Mouse (Mus musculus) limb, embryonic 15.5 days (tissue): ENCODE results near the gene Gm14326. TPM values are rescaled to one million over a fixed set of nuclear protein-coding genes. Genes with fewer than 3 reads are reported as not detected.
A peak's percentile ranks its signal among the peaks of the same experiment; 100 is the strongest.
"Not testable (repeated sequence)": the region's sequence is repeated elsewhere in the genome, so short reads cannot be mapped to it uniquely, and the experiment has no call there.

Experiments used
- ATAC-seq: fragments of 200-750 bp; cut with Nextera tagmentation; 2 replicates; pipeline ENCODE4 v1.8.0; 2017; ENCODE audit warnings: low read depth, moderate TSS enrichment; ENCODE audit not compliant: insufficient number of reproducible peaks, low FRiP score, low TSS enrichment
- H3K27ac ChIP-seq: fragments of 300-500 bp; sonication (generic); 2 replicates; pipeline ENCODE4 v1.5.1; 2015; ENCODE audit warnings: moderate library complexity, mild to moderate bottlenecking, inconsistent platforms
- H3K27me3 ChIP-seq: fragments of 300-500 bp; sonication (generic); 2 replicates; pipeline ENCODE4 v1.6.1; 2015; ENCODE audit warnings: inconsistent platforms
- H3K36me3 ChIP-seq: fragments of 300-500 bp; sonication (generic); 2 replicates; pipeline ENCODE4 v1.6.1; 2015; ENCODE audit warnings: inconsistent platforms
- H3K4me1 ChIP-seq: fragments of 300-500 bp; sonication (generic); 2 replicates; pipeline ENCODE4 v1.6.1; 2015; ENCODE audit warnings: inconsistent platforms
- H3K4me2 ChIP-seq: fragments of 300-500 bp; sonication (generic); 2 replicates; pipeline ENCODE4 v1.6.1; 2015; ENCODE audit warnings: mild to moderate bottlenecking, inconsistent platforms
- H3K4me3 ChIP-seq: fragments of 300-500 bp; sonication (generic); 2 replicates; pipeline ENCODE4 v1.5.1; 2015; ENCODE audit warnings: mild to moderate bottlenecking, inconsistent platforms
- H3K9ac ChIP-seq: fragments of 300-500 bp; sonication (generic); 2 replicates; pipeline ENCODE4 v1.6.1; 2015; ENCODE audit warnings: inconsistent platforms
- H3K9me3 ChIP-seq: fragments of 300-500 bp; sonication (generic); 2 replicates; pipeline ENCODE4 v1.6.1; 2016; ENCODE audit warnings: inconsistent platforms
- WGBS: fragments of 180-500 bp; shearing (Covaris S2); methylation state at CpG from one replicate; pipeline ENCODE4 v1.1.7; 2015; 5-methylcytosine and 5-hydroxymethylcytosine counted together
- polyA plus RNA-seq: library from polyadenylated mRNA; unstranded; fragments of >200 nt; fragmentation: Nextera tagmentation; extraction: Ambion mirVana; gene quantifications from 2 replicates; pipeline ENCODE4 v1.2.1, GENCODE M21; 2015

Gene Gm14326
- 18.0 and 18.3 TPM in 2 replicates for polyA plus RNA-seq

DNA sequence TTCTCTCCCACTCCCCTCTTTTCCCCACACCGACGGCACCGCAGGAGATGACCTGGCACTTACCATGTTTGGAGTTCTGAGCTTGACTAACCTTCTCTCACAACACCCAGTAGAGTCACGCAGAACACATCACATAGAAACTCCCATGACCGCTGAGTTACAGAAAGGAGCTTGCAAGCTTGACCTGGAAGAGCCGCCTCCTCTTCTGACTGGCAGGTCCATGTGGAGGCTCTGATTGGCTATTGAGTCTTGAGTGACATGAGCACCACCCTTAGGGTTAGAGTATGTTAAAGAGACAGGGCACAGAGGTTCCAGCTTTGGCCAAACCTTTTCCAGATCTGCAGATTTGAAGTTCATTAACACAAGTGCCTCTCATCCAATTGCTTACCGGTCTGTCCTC is at the start of gene Gm14326:
TSS of gene Gm14326 (minus strand) at position 153 of the 400 bp plus-strand sequence.
- Histone ChIP-seq H3K4me2 (peak within 1 kb of the TSS; percentile 35), H3K4me3 (peak within 1 kb of the TSS; percentile 46), H3K9ac (0 out of 2 replicates have a peak within 1 kb of the TSS, but pooled peaks have one; percentile 28)
- H3K9me3 ChIP-seq, ATAC-seq, H3K4me1 ChIP-seq, H3K36me3 ChIP-seq, H3K27ac ChIP-seq, H3K27me3 ChIP-seq: not testable (repeated sequence)
- 0% methylated on average over 5 of the region's 7 CpGs for WGBS

GRCm38 (mm10) chr2:177974814-177975213 is 17.7 kb upstream of the Gm14326 start:
- not testable (repeated sequence) for H3K27ac ChIP-seq, H3K4me2 ChIP-seq, H3K9me3 ChIP-seq, ATAC-seq, H3K9ac ChIP-seq, H3K4me1 ChIP-seq, H3K4me3 ChIP-seq, H3K36me3 ChIP-seq, H3K27me3 ChIP-seq
- 78% methylated on average over 7 of the region's 7 CpGs for WGBS

DNA sequence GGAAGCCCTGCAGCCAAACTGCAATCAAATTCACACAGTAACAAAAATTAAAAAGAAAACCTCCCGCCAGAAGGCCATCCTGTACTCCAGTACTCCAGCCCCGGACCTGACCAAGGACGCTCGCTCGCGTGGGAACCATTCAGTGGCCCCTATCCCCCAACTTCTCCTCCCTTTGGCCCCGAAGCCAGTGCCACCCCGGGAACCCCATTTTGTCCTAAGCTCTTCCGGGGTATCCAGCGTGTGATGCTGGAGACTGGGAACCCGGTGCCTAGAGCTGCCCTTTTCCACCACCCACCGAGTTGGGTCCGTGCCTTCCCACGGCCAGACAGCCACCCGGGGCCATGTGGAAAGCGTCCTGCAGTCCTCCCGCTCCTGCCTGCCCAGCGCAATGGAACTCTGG is 363 bp downstream of the Gm14326 start:
- not testable (repeated sequence) for ATAC-seq, H3K4me1 ChIP-seq, H3K36me3 ChIP-seq, H3K27me3 ChIP-seq, H3K27ac ChIP-seq, H3K9me3 ChIP-seq
- Histone ChIP-seq H3K4me3 (peak overlapping the region; percentile 46), H3K4me2 (peak overlapping the region; percentile 35), H3K9ac (0 out of 2 replicates have a peak overlapping the region, but pooled peaks have one; percentile 28)
- WGBS: under 1% methylated on average over 16 of the region's 18 CpGs

GRCm38 (mm10) chr2:177925563-177926103 is 31.5 kb downstream of the Gm14326 start, which contains the start of gene Zfp972:
Gene Zfp972 (minus strand): TSS chr2:177925613.
- H3K9ac ChIP-seq, H3K36me3 ChIP-seq, H3K4me1 ChIP-seq, ATAC-seq, H3K27ac ChIP-seq, H3K27me3 ChIP-seq, H3K9me3 ChIP-seq, H3K4me2 ChIP-seq, H3K4me3 ChIP-seq: not testable (repeated sequence)
- WGBS: 63% methylated on average over 4 of the region's 5 CpGs

DNA sequence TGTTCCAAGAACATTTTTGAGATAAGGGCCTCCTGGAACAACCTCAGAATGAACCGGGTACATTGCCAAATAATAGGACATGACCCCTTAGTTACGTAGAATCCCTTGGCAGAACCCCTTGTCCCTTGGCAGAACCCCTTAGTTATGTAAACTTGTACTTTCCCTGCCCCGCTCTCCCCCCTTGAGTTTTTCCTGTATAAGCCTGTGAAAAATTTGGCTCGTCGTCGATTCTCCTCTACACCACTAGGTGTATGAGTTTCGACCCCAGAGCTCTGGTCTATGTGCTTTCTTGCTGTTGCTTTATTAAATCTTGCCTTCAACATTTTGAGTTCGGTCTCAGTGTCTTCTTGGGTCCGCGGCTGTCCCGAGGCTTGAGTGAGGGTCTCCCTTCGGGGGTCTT is 53.8 kb downstream of the Gm14326 start:
- not testable (repeated sequence) for H3K36me3 ChIP-seq, H3K9ac ChIP-seq, H3K4me1 ChIP-seq, H3K27me3 ChIP-seq, ATAC-seq, H3K9me3 ChIP-seq, H3K4me2 ChIP-seq, H3K4me3 ChIP-seq, H3K27ac ChIP-seq
- 100% methylated on average over 2 of the region's 12 CpGs for WGBS

GRCm38 (mm10) chr2:177898171-177898570 is 58.9 kb downstream of the Gm14326 start:
- H3K4me1 ChIP-seq, H3K4me3 ChIP-seq, H3K9ac ChIP-seq, H3K36me3 ChIP-seq, H3K4me2 ChIP-seq, H3K27ac ChIP-seq, H3K27me3 ChIP-seq, ATAC-seq, H3K9me3 ChIP-seq: not testable (repeated sequence)
- WGBS: 68% methylated on average over 2 of the region's 3 CpGs

- not testable (repeated sequence) for H3K4me2 ChIP-seq, H3K27me3 ChIP-seq, H3K36me3 ChIP-seq, ATAC-seq, H3K9ac ChIP-seq, H3K27ac ChIP-seq, H3K4me1 ChIP-seq, H3K9me3 ChIP-seq
- peak within 1 kb of the TSS; percentile 30 for H3K4me3 ChIP-seq
- WGBS: 44% methylated on average over 8 of the region's 13 CpGs
These were observed 60.0 kb downstream of the Gm14326 start, which contains the start of gene Gm14327 for GRCm38 (mm10) chr2:177897046-177897578. Gene Gm14327 (plus strand): TSS chr2:177897096.

- not testable (repeated sequence) for H3K27me3 ChIP-seq, H3K4me3 ChIP-seq, H3K4me1 ChIP-seq, H3K4me2 ChIP-seq, ATAC-seq, H3K36me3 ChIP-seq, H3K9me3 ChIP-seq, H3K9ac ChIP-seq, H3K27ac ChIP-seq
- 89% methylated on average over 14 of the region's 14 CpGs for WGBS
These were observed 69.4 kb downstream of the Gm14326 start for GRCm38 (mm10) chr2:177887743-177888142.

Other genes with a start within 250 kb of the Gm14326 start
- 5.4 and 7.2 TPM in 2 replicates for gene Gm14322, start 198.0 kb downstream of the Gm14326 start, polyA plus RNA-seq
- gene Gm14325, start 117.0 kb downstream of the Gm14326 start, polyA plus RNA-seq: 34.5 and 36.7 TPM in 2 replicates
- gene Gm14327, start 60.2 kb downstream of the Gm14326 start, polyA plus RNA-seq: 3.0 and 3.4 TPM in 2 replicates
- 0.35 and 0.68 TPM in 2 replicates for gene Zfp972, start 31.7 kb downstream of the Gm14326 start, polyA plus RNA-seq
- 8.9 and 10.3 TPM in 2 replicates for gene Zfp971, start 66.0 kb upstream of the Gm14326 start, polyA plus RNA-seq
- 14.2 and 15.8 TPM in 2 replicates for gene Zfp931, start 121.2 kb upstream of the Gm14326 start, polyA plus RNA-seq
- 0.38 and 0.70 TPM in 2 replicates for gene Phactr3, start 161.7 kb upstream of the Gm14326 start, polyA plus RNA-seq